Mouse (Mus musculus) heart, embryonic 14.5 days (tissue): Measurements from ENCODE around the gene Mpnd. TPM values are rescaled to one million over a fixed set of nuclear protein-coding genes. Genes with fewer than 3 reads are reported as not detected.
"Not testable (repeated sequence)": the region's sequence is repeated elsewhere in the genome, so short reads cannot be mapped to it uniquely, and the experiment has no call there.

Experiments used
- ATAC-seq: fragments of 200-750 bp; cut with Nextera tagmentation; 2 replicates; pipeline ENCODE4 v1.8.0; 2017; ENCODE audit warnings: low read depth, moderate TSS enrichment; ENCODE audit not compliant: insufficient number of reproducible peaks, insufficient read depth, low FRiP score
- H3K27ac ChIP-seq, 2 experiments: fragments of 200-500 bp in 1 of 2; fragments of 300-500 bp in 1 of 2; sonication (generic) in 1 of 2; replicated peaks in 1 of 2; 2 replicates each; pipeline ENCODE4 v1.5.1; 2012 to 2014; ENCODE audit warnings: low read depth in 2 of 2, low read length in 2 of 2, control low read depth in 1 of 2, mild to moderate bottlenecking in 1 of 2, mixed read lengths in 1 of 2; ENCODE audit not compliant: control insufficient read depth in 1 of 2, insufficient read depth in 1 of 2
- H3K27me3 ChIP-seq: fragments of 300-500 bp; sonication (generic); 2 replicates; pipeline ENCODE4 v1.6.1; 2014; ENCODE audit warnings: mild to moderate bottlenecking, low read length, control low read depth; ENCODE audit not compliant: control insufficient read depth, insufficient read depth
- H3K36me3 ChIP-seq: fragments of 300-500 bp; sonication (generic); 2 replicates; pipeline ENCODE4 v1.6.1; 2014; ENCODE audit warnings: mild to moderate bottlenecking, control low read depth, low read length, mixed read lengths; ENCODE audit not compliant: control insufficient read depth, insufficient read depth
- H3K4me1 ChIP-seq, 2 experiments: fragments of 200-500 bp in 1 of 2; fragments of 300-500 bp in 1 of 2; sonication (generic) in 1 of 2; 2 replicates each; pipeline ENCODE4 v1.6.1; 2012 to 2014; ENCODE audit warnings: low read length in 2 of 2, control low read depth in 1 of 2, mixed read lengths in 1 of 2; ENCODE audit not compliant: control insufficient read depth in 2 of 2, insufficient read depth in 2 of 2
- H3K4me2 ChIP-seq: fragments of 300-500 bp; sonication (generic); 2 replicates; pipeline ENCODE4 v1.6.1; 2014; ENCODE audit warnings: mild to moderate bottlenecking, low read length
- H3K4me3 ChIP-seq, 2 experiments: fragments of 200-500 bp in 1 of 2; fragments of 300-500 bp in 1 of 2; sonication (generic) in 1 of 2; 2 replicates each; pipeline ENCODE4 v1.5.1; 2012 to 2014; ENCODE audit warnings: low read length in 2 of 2, mild to moderate bottlenecking in 2 of 2, control low read depth in 1 of 2, low read depth in 1 of 2, moderate library complexity in 1 of 2; ENCODE audit not compliant: control insufficient read depth in 1 of 2, insufficient read depth in 1 of 2
- H3K9ac ChIP-seq: fragments of 300-500 bp; sonication (generic); 2 replicates; pipeline ENCODE4 v1.6.1; 2014; ENCODE audit warnings: mild to moderate bottlenecking, low read length
- H3K9me3 ChIP-seq: fragments of 300-500 bp; sonication (generic); 2 replicates; pipeline ENCODE4 v1.6.1; 2016; ENCODE audit warnings: low read length, control low read depth; ENCODE audit not compliant: control insufficient read depth
- WGBS: fragments of 180-500 bp; shearing (Covaris S2); extraction: QIAGEN DNeasy Blood & Tissue Kit; methylation state at CpG from one replicate; pipeline ENCODE4 v1.1.7; 2014; 5-methylcytosine and 5-hydroxymethylcytosine counted together
- polyA plus RNA-seq: library from polyadenylated mRNA; unstranded; fragments of >200 nt; fragmentation: Nextera tagmentation; extraction: Ambion mirVana; gene quantifications from 2 replicates; pipeline ENCODE4 v1.2.1, GENCODE M21; 2014

Gene Mpnd
- polyA plus RNA-seq, 1 experiment from 2014 or later = 84.4 TPM

GRCm38 (mm10) chr17:56065715-56066114, 60.2 kb downstream of the Mpnd start:
- H3K36me3 ChIP-seq = peaks cover 100% of the 10 kb centered on the region
- not testable (repeated sequence) for H3K9ac ChIP-seq, H3K9me3 ChIP-seq, H3K27ac ChIP-seq, H3K4me3 ChIP-seq, ATAC-seq, H3K4me2 ChIP-seq, H3K27me3 ChIP-seq, H3K4me1 ChIP-seq
- 87% methylated on average over 6 of the region's 6 CpGs for WGBS

Other genes starting within 250 kb of the Mpnd start
- 5.7 and 5.9 TPM in 2 replicates for gene Zfp119a, start 126.8 kb upstream of the Mpnd start, polyA plus RNA-seq
- gene Zfp959, start 113.6 kb upstream of the Mpnd start, polyA plus RNA-seq = 8.1 and 9.4 TPM in 2 replicates
- 4.5 and 5.1 TPM in 2 replicates for gene Zfp119b, start 56.2 kb upstream of the Mpnd start, polyA plus RNA-seq
- 1.0 and 1.3 TPM in 2 replicates for gene Ebi3, start 53.1 kb upstream of the Mpnd start, polyA plus RNA-seq
- 8.9 and 13.5 TPM in 2 replicates for gene Yju2, start 46.6 kb upstream of the Mpnd start, polyA plus RNA-seq
- 7.1 and 7.3 TPM in 2 replicates for gene Shd, start 35.2 kb upstream of the Mpnd start, polyA plus RNA-seq
- 1.6 and 1.8 TPM in 2 replicates for gene Fsd1, start 19.2 kb upstream of the Mpnd start, polyA plus RNA-seq
- 15.9 and 16.6 TPM in 2 replicates for gene Stap2, start 127 bp upstream of the Mpnd start, polyA plus RNA-seq
- gene Sh3gl1, start 30.9 kb downstream of the Mpnd start, polyA plus RNA-seq = 63.6 and 70.5 TPM in 2 replicates
- 9.0 and 9.2 TPM in 2 replicates for gene Chaf1a, start 34.7 kb downstream of the Mpnd start, polyA plus RNA-seq
- gene Ubxn6, start 69.3 kb downstream of the Mpnd start, polyA plus RNA-seq = 41.3 and 42.5 TPM in 2 replicates
- 56.5 and 57.5 TPM in 2 replicates for gene Hdgfl2, start 73.9 kb downstream of the Mpnd start, polyA plus RNA-seq
- 0.15 and 0.19 TPM in 2 replicates for gene Plin4, start 104.1 kb downstream of the Mpnd start, polyA plus RNA-seq
- gene Plin5, start 111.9 kb downstream of the Mpnd start, polyA plus RNA-seq = 0.88 and 1.1 TPM in 2 replicates
- 0.32 and 0.42 TPM in 2 replicates for gene Lrg1, start 116.3 kb downstream of the Mpnd start, polyA plus RNA-seq
- gene Sema6b, start 134.6 kb downstream of the Mpnd start, polyA plus RNA-seq = 0.55 and 0.85 TPM in 2 replicates
- gene Tnfaip8l1, start 156.8 kb downstream of the Mpnd start, polyA plus RNA-seq = 8.9 and 9.4 TPM in 2 replicates
- 76.6 and 81.1 TPM in 2 replicates for gene Mydgf, start 178.2 kb downstream of the Mpnd start, polyA plus RNA-seq
- 18.9 and 19.5 TPM in 2 replicates for gene Dpp9, start 213.2 kb downstream of the Mpnd start, polyA plus RNA-seq